Mouse (Mus musculus): ENCODE results near the gene Slc2a1.
A peak's percentile ranks its signal among the peaks of the same experiment; 100 is the strongest.

The Slc2a1 gene

DNA sequence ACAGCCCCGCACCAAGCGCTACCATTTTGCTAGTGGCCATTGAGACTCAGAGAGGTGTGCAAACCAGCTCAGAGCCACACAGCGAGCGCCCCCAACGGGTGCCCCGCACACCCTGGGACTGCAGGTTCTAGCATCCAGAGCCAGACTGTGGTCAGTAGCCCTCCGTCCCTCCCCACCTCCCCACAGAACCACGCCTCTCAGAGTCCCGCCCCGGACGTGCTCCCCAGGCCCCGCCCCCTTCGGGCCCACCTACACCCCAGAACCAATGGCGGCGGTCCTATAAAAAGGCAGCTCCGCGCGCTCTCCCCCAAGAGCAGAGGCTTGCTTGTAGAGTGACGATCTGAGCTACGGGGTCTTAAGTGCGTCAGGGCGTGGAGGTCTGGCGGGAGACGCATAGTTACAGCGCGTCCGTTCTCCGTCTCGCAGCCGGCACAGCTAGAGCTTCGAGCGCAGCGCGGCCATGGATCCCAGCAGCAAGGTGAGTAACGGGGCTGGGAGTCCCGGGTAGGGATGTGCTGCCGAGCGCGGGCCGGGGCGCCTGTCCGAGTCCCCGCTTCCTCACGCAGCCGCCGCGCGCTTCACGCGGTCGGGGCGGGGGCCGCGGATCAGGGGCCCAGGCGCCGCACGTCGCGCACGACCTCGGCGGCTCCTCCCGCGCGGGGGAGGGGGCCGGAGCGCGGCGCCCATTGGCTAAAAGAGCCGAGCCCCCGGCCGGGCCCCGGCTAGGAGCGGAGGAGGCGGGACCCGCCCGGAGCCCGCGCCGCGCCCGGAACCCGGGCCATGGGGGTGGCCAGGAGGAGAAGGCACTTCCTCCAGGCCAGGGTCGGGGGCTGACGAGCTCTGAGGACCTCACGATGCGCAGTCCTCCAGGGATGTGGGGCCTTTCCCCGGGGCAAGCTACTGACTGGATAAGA, at the start of gene Slc2a1:
Gene Slc2a1 (plus strand): TSS at position 217 of the 914 bp plus-strand sequence.
- DNase-seq (ENCODE audit: low spot score), result peak; percentile 74

DNA sequence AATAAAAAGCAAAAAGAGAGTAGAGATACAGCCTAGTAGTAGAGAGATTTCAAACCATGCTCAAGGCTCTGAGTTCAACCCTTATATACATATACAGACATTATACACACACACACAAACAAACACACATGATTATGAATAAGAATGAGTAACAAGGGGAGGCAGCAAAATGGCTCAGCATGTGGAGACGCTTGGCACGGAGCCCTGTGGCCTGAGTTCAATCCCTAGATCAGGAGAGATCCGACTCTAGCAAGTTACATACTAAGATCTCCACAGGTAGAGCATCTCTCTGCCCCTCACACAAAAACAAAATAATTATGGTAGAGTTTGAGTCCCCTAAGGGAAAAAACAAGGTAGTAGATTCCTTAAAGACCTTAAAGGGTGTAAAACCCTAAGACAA, 41.7 kb upstream of the Slc2a1 start:
- no peak for DNase-seq (ENCODE audit: low spot score)

DNA sequence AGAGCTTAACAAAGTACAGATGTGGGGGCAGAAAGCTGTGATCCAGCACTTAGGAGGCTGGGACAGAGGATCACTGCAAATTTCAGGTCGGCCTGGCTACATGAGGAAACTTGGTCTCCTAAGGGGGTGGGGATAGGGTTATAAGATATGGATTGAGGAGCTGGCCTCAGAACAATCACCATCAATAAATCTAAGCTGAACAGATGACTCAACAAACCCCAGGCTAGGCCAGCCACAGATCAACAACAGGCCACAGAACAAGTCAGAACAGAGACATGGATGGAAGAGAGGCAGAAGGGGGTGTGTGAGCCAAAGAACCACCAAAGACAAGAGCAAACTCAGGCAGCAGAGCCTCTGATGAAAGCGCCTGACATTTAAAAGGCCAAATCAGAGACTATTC, 41.3 kb upstream of the Slc2a1 start:
- DNase-seq (ENCODE audit: low spot score), result no peak

DNA sequence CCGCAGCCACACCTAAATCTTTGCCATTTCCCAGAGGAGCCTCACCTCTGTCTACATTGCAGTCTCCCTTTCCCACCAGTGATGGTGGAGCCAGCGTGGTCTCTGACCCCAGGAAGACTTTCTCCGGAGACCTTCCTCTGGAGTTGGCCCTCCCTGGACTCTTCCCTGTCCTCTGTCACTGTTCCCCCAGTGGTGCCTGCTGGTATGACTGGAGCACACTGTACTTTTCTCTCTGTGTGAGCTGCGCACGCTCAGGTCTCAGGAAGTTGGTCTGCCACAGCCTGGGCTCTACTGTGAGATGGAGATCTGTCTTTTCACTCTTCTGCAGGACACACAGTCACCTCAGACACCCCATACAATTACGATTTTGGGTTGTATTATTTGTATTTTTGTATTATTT, 39.6 kb upstream of the Slc2a1 start:
- no peak for DNase-seq (ENCODE audit: low spot score)

DNA sequence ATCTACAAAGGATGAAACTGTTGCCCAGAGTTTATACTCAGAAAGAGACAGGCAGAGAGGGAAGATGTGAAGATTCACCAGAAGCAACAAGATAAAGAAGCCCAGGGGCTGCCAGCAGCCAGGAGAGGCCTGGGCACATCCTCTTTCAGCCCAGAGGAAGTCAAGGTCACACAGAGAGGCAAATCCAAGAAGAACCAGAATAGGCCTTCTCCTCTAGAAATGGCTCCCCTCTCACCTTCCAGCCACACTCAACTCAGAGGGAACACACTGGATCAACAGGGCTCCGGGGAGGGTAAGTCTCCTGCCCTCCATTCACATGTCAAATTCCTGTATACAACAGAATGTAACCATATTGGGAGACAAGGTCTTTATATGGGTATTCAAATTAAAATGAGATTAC, 38.3 kb upstream of the Slc2a1 start:
- no peak for DNase-seq (ENCODE audit: low spot score)

DNA sequence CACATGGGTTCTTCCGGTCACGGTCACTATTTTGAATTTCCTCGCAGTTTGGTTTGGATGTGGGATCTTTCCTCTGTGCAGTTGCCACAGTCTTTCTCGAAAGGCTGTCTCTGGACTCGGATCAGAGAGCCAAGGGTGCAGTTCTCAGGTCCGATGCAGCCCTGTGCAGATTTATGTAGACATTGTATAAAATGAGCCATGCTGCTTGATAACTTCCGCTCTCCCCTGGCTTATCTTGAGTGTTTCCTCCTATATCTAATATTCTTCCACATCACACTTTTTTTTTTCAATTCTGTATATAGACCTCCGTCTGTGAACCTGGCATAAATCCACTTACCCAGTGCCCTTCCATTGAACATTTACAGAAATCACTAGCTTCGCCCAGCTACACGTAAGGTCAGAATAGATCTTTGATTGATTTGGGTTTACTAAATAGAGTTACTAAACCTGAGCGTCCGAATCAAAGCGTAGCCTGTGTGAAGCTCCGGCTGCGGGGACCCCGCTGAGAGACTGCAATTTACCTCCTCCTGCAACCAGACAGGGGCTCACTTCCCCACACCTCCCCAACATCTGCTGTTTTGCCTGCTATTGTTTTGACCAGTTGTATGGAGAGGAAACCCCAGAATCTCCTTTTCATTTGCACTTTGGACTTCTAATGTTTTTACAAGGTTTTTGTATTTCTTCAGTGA, 37.4 kb upstream of the Slc2a1 start:
- DNase-seq (ENCODE audit: low spot score), result no peak

DNA sequence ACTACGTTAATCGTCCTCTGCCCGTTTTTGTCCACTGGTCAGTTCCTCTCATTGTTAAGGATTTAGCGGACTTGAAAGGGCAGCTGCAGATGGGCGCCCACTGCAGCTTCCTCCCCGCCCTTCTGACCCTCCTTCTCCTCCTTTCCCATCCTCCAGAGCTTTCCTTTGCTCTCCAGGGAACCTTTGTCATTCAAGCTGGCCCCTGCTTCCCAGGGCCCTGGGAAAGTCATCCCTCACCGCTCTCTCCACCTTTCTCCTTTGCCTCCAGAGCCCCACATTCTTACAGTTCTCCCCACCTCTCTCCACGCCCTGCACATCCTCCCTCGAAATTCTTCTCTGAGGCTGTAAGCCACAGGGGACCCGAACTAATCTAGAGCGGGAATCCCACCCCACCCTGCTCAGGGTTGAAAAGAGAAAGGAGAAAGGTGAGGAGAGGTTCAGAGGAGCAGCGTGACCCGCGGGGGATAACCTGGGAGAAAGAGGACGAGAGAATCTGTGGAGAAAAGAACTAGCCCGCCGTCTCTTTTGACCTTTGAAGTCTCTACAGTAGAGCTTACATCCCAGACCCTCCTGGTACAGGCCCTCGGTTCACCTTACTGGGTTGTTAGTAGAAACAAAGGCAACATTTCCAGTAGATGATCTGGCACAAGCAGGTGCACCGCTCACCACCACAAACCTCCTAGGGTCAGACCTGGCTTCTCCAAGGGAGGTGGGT, 36.7 kb upstream of the Slc2a1 start:
- DNase-seq (ENCODE audit: low spot score), result no peak

DNA sequence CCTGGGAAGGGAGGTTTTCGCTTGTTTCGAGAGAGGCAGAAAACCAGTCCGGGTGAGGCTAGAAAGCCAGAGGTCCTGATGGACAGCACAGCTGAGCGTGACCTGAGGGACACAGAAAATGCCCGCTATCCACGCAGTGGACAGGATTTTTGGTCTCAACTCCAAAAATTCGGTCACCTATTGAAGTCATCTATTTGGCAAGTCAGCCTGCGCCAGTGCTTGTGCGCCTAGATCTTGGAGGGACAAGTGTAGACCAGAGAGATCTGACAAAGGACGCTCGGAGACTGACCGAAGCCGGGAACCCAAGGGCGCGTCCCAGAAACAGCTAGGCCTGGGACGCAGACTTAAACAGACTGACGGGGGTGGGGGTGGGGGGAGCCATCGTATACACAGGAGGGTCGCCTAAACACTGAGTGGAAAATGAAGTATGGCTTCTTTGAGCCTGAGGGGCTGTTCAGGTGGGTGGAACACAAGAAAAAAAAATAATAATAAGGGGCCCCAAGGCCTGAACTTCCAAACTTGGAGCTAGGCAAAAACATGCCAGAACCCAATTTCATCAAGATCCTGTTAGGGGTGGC, 36.1 kb upstream of the Slc2a1 start:
- no peak for DNase-seq (ENCODE audit: low spot score)

DNA sequence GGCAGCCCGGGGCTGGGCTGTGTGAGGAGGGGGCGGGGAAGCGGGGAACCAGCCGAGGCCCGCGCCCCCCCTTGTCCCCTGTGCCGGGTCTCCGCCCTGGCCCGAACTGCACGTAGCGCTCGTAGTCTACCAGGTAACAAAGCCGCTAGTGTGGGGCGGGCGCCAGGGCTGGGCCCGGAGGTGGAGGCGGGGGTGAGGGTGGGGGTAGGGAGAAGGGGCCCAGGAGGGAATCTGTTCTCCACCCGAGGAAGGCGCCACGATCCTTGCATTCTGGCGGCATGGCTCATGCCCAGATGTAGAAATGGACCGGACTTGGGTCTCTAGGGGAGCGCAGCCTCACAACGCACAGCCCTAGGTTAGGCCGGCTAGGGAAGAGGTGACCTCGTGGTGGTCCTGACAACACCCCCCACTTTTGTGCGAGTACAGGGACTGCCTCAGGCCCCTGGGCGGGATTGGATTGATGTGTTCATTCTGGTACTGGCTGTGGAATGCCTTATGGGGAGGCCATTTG, 35.5 kb upstream of the Slc2a1 start:
- DNase-seq (ENCODE audit: low spot score), result no peak

DNA sequence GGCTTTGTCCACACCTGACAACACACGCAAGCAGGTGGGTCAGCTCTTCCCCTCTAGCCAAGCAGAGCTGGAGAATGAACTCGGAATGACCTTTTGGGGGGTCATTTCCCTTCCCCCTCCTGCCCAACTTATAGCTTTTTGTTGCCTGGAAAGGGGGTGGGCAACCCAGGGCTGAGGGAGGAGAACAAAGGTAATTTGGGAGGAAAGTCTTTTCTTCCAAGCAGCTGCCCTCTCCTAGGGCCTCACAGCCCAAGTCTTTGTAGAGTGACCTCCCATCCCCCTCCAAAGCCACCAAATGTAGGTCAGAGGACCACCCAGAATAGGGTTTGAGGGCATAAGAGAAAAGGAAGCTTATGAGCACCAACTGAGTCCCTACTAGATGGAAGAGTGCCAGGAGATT, 34.9 kb upstream of the Slc2a1 start:
- DNase-seq (ENCODE audit: low spot score), result no peak

DNA sequence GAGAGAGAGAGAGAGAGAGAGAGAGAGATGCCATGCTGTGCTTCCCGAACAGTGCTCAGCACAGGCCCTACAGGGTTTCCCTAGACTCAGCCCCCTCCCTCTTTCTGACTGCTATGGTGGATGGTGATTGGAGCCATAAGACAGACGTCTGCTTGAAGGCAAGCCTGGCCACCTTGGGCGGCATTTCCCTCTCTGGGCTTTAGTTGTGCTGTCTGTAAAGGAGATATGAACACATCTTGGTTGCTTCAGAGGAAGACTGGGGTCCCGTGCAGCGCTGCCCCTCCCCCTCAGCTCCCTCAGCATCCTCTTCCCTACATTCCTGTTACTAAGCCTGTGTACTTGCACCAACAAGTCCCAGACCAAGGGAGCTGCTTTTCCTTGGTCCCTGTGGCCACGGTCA, 33.9 kb upstream of the Slc2a1 start:
- DNase-seq (ENCODE audit: low spot score), result no peak

DNA sequence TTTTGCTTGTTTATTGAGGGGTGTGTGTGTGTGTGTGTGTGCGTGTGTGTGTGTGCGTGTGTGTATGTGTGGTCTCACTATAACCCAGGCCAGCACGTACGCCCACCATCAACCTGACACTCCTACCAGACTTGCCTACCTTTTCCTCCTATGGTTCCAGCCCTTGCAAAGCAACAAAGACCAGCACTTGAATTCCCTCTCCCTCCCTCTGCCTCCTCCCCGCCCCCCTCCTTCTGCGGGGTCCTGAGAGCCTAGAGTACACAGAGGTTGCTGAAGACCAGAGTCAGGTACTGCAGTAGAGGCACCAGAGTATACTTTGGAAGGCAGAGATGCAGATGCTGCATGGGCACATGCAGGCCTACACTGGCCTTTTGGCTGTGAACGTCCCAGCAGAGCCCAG, 33.2 kb upstream of the Slc2a1 start:
- DNase-seq (ENCODE audit: low spot score), result no peak

DNA sequence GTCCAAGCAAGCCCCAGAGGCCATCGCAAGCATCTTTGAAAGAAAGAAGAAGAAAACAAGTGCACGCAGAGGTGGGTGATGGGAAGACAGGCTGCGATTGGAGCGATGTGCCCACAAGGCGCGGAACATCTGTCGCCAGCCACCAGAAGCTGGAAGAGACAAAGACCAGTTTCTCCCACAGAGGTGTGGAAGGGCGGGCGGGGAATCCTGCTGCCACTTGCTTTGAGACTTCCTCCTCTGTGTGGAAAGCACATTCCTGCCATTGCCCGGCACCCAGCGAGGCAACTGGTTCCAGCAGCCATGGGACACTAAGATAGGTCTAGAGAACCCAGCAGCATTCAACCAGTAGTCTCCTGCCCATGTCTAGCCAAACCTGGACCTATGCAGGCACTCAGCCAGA, 32.2 kb upstream of the Slc2a1 start:
- no peak for DNase-seq (ENCODE audit: low spot score)

DNA sequence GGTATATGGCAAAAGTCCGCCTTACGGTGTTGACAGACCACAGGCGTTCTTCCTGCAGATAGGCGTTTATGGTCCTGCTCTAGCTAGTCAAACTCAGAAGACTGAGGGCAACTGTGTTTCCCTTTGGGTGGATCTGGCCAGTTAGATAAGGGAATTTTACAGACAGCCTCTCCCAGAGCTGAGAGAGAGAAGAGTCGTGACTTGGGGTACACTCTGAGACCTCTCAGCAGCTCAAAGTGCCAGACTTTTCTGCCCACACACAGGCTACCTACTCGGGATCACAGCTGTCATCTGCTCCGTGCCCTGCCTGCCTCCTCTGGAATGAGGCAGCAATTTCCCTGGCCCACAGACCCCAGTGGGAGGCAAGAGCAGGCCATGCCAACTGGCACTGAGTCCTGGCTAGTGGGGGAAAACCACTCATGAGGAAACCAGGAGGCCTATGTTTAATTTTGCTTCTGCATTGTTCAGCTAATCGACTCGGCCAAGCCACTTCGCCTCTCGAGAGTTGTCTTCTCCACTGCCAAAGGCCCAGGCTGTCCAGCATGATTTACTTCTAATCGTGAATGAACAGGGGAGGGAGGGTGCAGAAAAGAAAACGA, 31.3 kb upstream of the Slc2a1 start:
- no peak for DNase-seq (ENCODE audit: low spot score)

DNA sequence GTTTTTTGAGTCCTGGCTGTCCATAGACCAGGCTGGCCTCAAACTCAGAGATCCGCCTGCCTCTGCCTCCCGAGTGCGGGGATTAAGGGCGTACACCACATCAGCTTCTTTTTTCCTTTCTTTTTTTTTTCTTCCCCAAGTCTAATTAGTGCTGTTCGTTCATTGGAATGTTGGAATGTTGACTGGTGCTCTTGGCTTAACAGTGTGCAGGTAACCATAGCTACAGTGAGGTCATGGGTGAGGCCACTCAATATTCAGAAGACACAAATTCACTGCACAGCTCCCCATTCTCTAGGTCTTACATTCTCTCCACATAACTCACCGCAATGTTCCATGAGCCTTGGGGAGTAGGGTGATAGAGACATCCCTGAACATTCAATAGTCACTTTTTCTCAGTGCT, 28.6 kb upstream of the Slc2a1 start:
- no peak for DNase-seq (ENCODE audit: low spot score)

DNA sequence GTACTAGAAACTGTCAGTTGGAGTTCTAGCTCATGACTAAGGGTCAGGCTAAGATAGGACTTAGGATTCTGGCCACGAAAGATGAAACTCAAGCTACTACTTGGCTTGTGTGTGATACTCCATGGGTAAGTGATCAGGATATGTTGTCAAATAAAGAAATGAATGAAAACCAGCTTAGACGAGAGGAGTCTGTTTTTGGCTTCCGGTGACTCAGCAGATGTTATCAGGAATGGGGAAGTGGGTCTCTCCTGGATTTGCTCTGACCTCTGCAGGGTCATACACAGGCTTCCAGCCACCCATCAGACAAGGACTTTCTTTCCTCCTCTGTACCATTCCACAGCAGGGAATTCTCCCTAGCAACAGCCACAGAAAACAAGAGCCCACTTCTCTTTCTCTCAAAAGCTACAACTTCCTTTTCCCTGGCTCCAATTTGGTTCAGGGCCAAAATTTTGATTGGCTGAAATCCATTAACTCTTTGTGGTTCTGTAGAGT, 25.7 kb upstream of the Slc2a1 start:
- DNase-seq (ENCODE audit: low spot score), result no peak

DNA sequence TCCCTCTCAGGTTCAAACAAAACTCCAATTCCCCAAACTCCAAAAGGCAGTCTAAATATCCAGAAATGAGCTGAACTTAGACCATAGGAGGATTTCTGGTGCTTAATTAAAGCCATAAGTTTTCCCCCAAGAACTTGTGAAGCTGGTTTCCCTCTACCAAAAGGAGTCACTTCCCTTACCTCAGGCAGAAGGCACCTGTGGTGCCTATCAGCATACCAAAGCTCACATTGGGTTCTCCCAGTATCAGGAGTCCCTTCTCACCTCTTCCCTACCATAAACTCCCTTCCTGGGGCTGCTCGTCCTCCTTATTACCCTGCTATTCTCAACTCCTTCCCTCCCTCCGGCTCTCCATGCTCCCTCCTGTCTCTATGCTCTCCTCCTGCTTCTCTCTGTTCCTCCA, 20.1 kb upstream of the Slc2a1 start:
- no peak for DNase-seq (ENCODE audit: low spot score)

DNA sequence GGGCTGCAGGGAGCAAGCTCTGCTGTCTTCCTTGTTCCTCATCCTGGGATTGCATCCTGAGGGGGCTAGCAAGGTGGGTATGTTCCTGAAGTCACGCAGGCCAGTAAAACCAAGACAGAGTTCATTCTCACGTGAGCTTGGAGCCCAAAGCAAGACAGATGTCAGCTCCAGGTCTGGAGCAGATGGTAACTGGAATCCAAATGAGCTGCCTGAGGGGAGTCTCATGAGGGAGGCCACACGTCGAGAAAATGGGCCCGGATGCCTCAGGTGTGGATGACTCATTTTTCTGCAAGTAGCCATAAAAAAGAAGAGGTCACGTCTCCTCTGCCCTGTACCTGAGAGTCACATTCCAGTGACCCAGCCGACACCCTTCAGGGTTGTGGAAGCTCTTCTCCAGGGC, 14.6 kb upstream of the Slc2a1 start:
- DNase-seq (ENCODE audit: low spot score), result no peak

DNA sequence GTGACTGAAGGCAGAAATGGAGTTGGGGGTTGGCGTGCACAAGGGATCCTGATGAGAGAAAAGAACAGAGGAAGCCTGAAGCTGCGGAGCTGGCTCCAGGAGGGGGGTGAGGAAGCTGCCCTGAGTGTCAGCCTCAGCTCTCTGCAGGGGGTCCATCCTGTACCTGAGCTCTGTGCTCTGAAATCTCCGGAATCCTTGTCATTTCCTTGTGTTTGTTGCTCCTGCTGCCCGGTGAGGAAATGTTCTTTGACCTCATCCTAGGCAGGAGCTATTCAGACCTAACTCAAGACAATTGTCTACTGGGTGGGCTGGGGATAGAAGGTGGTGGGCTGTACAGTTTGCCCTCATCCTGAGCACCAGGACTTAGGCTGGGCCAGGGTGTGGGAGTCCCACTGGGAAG, 13.5 kb upstream of the Slc2a1 start:
- no peak for DNase-seq (ENCODE audit: low spot score)

DNA sequence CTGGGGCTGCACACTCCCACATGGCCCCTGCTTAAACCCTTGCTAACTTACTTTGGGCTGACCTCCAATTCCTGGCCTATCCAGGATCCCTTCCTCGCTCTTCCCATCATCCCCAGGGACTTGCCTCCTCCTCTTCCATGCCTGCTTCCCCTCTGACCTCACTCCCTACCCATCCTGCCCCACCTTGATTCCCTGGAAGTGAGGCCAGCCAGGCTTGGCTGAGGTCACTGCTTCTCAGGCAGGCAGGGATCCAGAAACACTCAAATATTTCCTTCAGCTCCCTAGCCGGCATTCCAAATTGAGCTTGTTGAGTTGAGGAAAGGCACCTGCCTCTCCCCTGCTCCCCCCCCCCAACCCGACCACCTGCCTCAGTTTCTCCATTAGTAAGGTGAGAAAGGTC, 12.1 kb upstream of the Slc2a1 start:
- no peak for DNase-seq (ENCODE audit: low spot score)

DNA sequence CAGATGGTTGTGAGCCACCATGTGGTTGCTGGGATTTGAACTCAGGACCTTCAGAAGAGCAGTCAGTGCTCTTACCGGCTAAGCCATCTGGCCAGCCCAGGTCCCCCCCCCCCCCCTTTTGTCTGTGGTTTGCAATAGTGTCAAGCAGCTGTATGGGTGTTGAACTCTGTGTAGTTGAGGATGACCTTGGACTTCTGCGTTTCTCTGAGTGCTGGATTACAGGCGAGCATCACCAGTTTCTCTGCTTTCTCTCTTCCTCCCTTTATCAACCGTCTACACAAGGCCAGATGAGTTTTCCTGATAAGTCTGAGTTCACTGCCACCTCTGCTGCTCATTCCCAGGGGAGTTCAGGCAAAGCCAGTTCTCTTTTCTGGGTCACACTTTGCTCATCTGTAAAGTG, 11.1 kb upstream of the Slc2a1 start:
- DNase-seq (ENCODE audit: low spot score), result no peak
